ENCODE assay signal across 16 mouse cellular contexts in genomic region chr4:153670216-153670615, GRCm38 (mm10).
"Had no signal": no experiment of that assay in that cellular context is flagged by ENCODE, and none has a peak within 500 bp of the region (broad histone marks: within the 10 kb centered on the region; RNA-seq: fewer than 3 reads in every experiment).

No protein-coding gene starts in this region.

- H3K36me3 ChIP-seq: limb, embryonic 13.5 days; liver, embryonic 15.5 days; midbrain, embryonic 15.5 days; neural tube, embryonic 12.5 days had no signal

- H3K4me3 ChIP-seq: limb, embryonic 13.5 days; liver, embryonic 15.5 days; megakaryocyte, embryonic 14.5 days; midbrain, embryonic 15.5 days; neural tube, embryonic 12.5 days had no signal

- H3K4me1 ChIP-seq: limb, embryonic 13.5 days; liver, embryonic 15.5 days; megakaryocyte, embryonic 14.5 days; midbrain, embryonic 15.5 days; neural tube, embryonic 12.5 days had no signal

- DNase-seq: kidney, adult 11 months; kidney, adult 9 months; kidney, postnatal 10 days; left cerebral cortex, postnatal 4 days; lung, embryonic 14.5 days; lung, postnatal 10 days; right cerebral cortex, adult 18-20 months; right cerebral cortex, postnatal 25 days; thymus, postnatal 36 days had no signal

- ATAC-seq: midbrain, embryonic 15.5 days had no signal

- H3K27ac ChIP-seq: limb, embryonic 13.5 days; liver, embryonic 15.5 days; macrophage; midbrain, embryonic 15.5 days; neural tube, embryonic 12.5 days had no signal

- H3K9me3 ChIP-seq: limb, embryonic 13.5 days; midbrain, embryonic 15.5 days; neural tube, embryonic 12.5 days had no signal

- H3K27me3 ChIP-seq: limb, embryonic 13.5 days; liver, embryonic 15.5 days; megakaryocyte, embryonic 14.5 days; neural tube, embryonic 12.5 days had no signal

- H3K4me2 ChIP-seq: limb, embryonic 13.5 days; liver, embryonic 15.5 days; lung, embryonic 14.5 days; midbrain, embryonic 11.5 days; midbrain, embryonic 15.5 days; neural tube, embryonic 12.5 days had no signal

- H3K9ac ChIP-seq: limb, embryonic 13.5 days; liver, embryonic 15.5 days; lung, embryonic 14.5 days; midbrain, embryonic 15.5 days; neural tube, embryonic 12.5 days had no signal
